Mouse (Mus musculus): ENCODE results near the gene Rpl7a. TPM values are rescaled to one million over a fixed set of nuclear protein-coding genes. Genes with fewer than 3 reads are reported as not detected.

Rpl7a gene
- polyA plus RNA-seq, 1 experiment from 2014 or later = 341 TPM

GRCm38 (mm10) chr2:26910994-26911765, 616 bp downstream of the Rpl7a start:
- peak overlapping the region; percentile 99 for H3K4me2 ChIP-seq (ENCODE audit: low read length)
- H3K9me3 ChIP-seq (ENCODE audit: control insufficient read depth, low read length) = no peaks in the 10 kb centered on the region
- H3K9ac ChIP-seq (ENCODE audit: low read depth, low read length) = peak overlapping the region; percentile 91
- no peaks in the 10 kb centered on the region for H3K27me3 ChIP-seq (replicated peaks; ENCODE audit: control insufficient read depth, insufficient read depth, low read length)
- peak overlapping the region; percentile 91 for H3K27ac ChIP-seq (ENCODE audit: low read depth, low read length)
- peaks cover 34% of the 10 kb centered on the region for H3K36me3 ChIP-seq (ENCODE audit: control insufficient read depth, insufficient read depth, low read length)
- 2% methylated on average over 36 of the region's 37 CpGs for WGBS
- peak overlapping the region; percentile 85 for H3K4me3 ChIP-seq (ENCODE audit: low read length)
- H3K4me1 ChIP-seq (ENCODE audit: control insufficient read depth, insufficient read depth, low read depth, low read length) = peaks cover 41% of the 10 kb centered on the region
- ATAC-seq = peak; percentile 38

- WGBS = 73% methylated on average over 5 of the region's 5 CpGs
- ATAC-seq = no peak
Observed at GRCm38 (mm10) chr2:26912253-26912770, 1.7 kb downstream of the Rpl7a start.

GRCm38 (mm10) chr2:26913416-26914147, 3.0 kb downstream of the Rpl7a start:
- no peak for ATAC-seq
- Histone ChIP-seq H3K27ac (ENCODE audit: low read depth, low read length) (no peak overlapping the region), H3K36me3 (ENCODE audit: control insufficient read depth, insufficient read depth, low read length) (peaks cover 28% of the 10 kb centered on the region), H3K4me2 (ENCODE audit: low read length) (no peak overlapping the region), H3K27me3 (replicated peaks; ENCODE audit: control insufficient read depth, insufficient read depth, low read length) (no peaks in the 10 kb centered on the region), H3K9ac (ENCODE audit: low read depth, low read length) (no peak overlapping the region), H3K4me3 (ENCODE audit: low read length) (no peak overlapping the region), H3K4me1 (ENCODE audit: control insufficient read depth, insufficient read depth, low read depth, low read length) (peaks cover 51% of the 10 kb centered on the region), H3K9me3 (ENCODE audit: control insufficient read depth, low read length) (no peaks in the 10 kb centered on the region)
- WGBS = 84% methylated on average over 17 of the region's 17 CpGs

More at GRCm38 (mm10) chr2:26912253-26912770, 1.7 kb downstream of the Rpl7a start:
- Histone ChIP-seq H3K27ac (ENCODE audit: low read depth, low read length) (no peak overlapping the region), H3K36me3 (ENCODE audit: control insufficient read depth, insufficient read depth, low read length) (peaks cover 29% of the 10 kb centered on the region), H3K4me1 (ENCODE audit: control insufficient read depth, insufficient read depth, low read depth, low read length) (peaks cover 46% of the 10 kb centered on the region), H3K4me3 (ENCODE audit: low read length) (peak overlapping the region; percentile 85), H3K27me3 (replicated peaks; ENCODE audit: control insufficient read depth, insufficient read depth, low read length) (no peaks in the 10 kb centered on the region), H3K9me3 (ENCODE audit: control insufficient read depth, low read length) (no peaks in the 10 kb centered on the region), H3K9ac (ENCODE audit: low read depth, low read length) (peak overlapping the region; percentile 91; the same call in 1 of the 2 replicates), H3K4me2 (ENCODE audit: low read length) (peak overlapping the region; percentile 99)

GRCm38 (mm10) chr2:26914148-26914941, 3.8 kb downstream of the Rpl7a start:
- peaks cover 43% of the 10 kb centered on the region for H3K4me1 ChIP-seq (ENCODE audit: control insufficient read depth, insufficient read depth, low read depth, low read length)
- H3K4me3 ChIP-seq (ENCODE audit: low read length) = no peak overlapping the region
- H3K9me3 ChIP-seq (ENCODE audit: control insufficient read depth, low read length) = no peaks in the 10 kb centered on the region
- no peak for ATAC-seq
- no peak overlapping the region for H3K9ac ChIP-seq (ENCODE audit: low read depth, low read length)
- no peaks in the 10 kb centered on the region for H3K27me3 ChIP-seq (replicated peaks; ENCODE audit: control insufficient read depth, insufficient read depth, low read length)
- no peak overlapping the region for H3K4me2 ChIP-seq (ENCODE audit: low read length)
- WGBS = 63% methylated on average over 8 of the region's 8 CpGs
- H3K27ac ChIP-seq (ENCODE audit: low read depth, low read length) = no peak overlapping the region
- H3K36me3 ChIP-seq (ENCODE audit: control insufficient read depth, insufficient read depth, low read length) = peaks cover 35% of the 10 kb centered on the region

- Histone ChIP-seq H3K36me3 (ENCODE audit: control insufficient read depth, insufficient read depth, low read length) (peaks cover 51% of the 10 kb centered on the region), H3K9ac (ENCODE audit: low read depth, low read length) (peak within 1 kb of the TSS; percentile 87), H3K27ac (ENCODE audit: low read depth, low read length) (peak within 1 kb of the TSS; percentile 81), H3K9me3 (ENCODE audit: control insufficient read depth, low read length) (no peaks in the 10 kb centered on the region), H3K4me2 (ENCODE audit: low read length) (peak within 1 kb of the TSS; percentile 86), H3K27me3 (replicated peaks; ENCODE audit: control insufficient read depth, insufficient read depth, low read length) (no peaks in the 10 kb centered on the region), H3K4me1 (ENCODE audit: control insufficient read depth, insufficient read depth, low read depth, low read length) (peaks cover 39% of the 10 kb centered on the region), H3K4me3 (ENCODE audit: low read length) (peak within 1 kb of the TSS; percentile 82)
- peak; percentile 83 for ATAC-seq
- WGBS = 1% methylated on average over 46 of the region's 47 CpGs
Observed at GRCm38 (mm10) chr2:26915927-26916728, 5.6 kb downstream of the Rpl7a start, which contains the start of the genes Surf2 and Surf1. Surf2 (plus strand) TSS chr2:26916367. Surf1 (minus strand) TSS chr2:26916530.

- peaks cover 35% of the 10 kb centered on the region for H3K4me1 ChIP-seq (ENCODE audit: control insufficient read depth, insufficient read depth, low read depth, low read length)
- no peaks in the 10 kb centered on the region for H3K9me3 ChIP-seq (ENCODE audit: control insufficient read depth, low read length)
- WGBS = 1% methylated on average over 13 of the region's 13 CpGs
- ATAC-seq = peak; percentile 21
- H3K36me3 ChIP-seq (ENCODE audit: control insufficient read depth, insufficient read depth, low read length) = peaks cover 55% of the 10 kb centered on the region
- H3K4me3 ChIP-seq (ENCODE audit: low read length) = peak overlapping the region; percentile 82
- peak overlapping the region; percentile 81 for H3K27ac ChIP-seq (ENCODE audit: low read depth, low read length)
- H3K9ac ChIP-seq (ENCODE audit: low read depth, low read length) = peak overlapping the region; percentile 87
- H3K27me3 ChIP-seq (replicated peaks; ENCODE audit: control insufficient read depth, insufficient read depth, low read length) = no peaks in the 10 kb centered on the region
- peak overlapping the region; percentile 86 for H3K4me2 ChIP-seq (ENCODE audit: low read length)
Observed at GRCm38 (mm10) chr2:26916738-26917137, 6.2 kb downstream of the Rpl7a start.

GRCm38 (mm10) chr2:26919684-26920083, 9.1 kb downstream of the Rpl7a start:
- 89% methylated on average over 3 of the region's 3 CpGs for WGBS
- H3K4me2 ChIP-seq (ENCODE audit: low read length) = no peak overlapping the region
- no peak overlapping the region for H3K4me3 ChIP-seq (ENCODE audit: low read length)
- H3K4me1 ChIP-seq (ENCODE audit: control insufficient read depth, insufficient read depth, low read depth, low read length) = peaks cover 24% of the 10 kb centered on the region
- H3K27me3 ChIP-seq (replicated peaks; ENCODE audit: control insufficient read depth, insufficient read depth, low read length) = no peaks in the 10 kb centered on the region
- no peak overlapping the region for H3K9ac ChIP-seq (ENCODE audit: low read depth, low read length)
- H3K36me3 ChIP-seq (ENCODE audit: control insufficient read depth, insufficient read depth, low read length) = peaks cover 53% of the 10 kb centered on the region
- ATAC-seq = no peak
- no peak overlapping the region for H3K27ac ChIP-seq (ENCODE audit: low read depth, low read length)
- no peaks in the 10 kb centered on the region for H3K9me3 ChIP-seq (ENCODE audit: control insufficient read depth, low read length)

GRCm38 (mm10) chr2:26920190-26920855, 9.8 kb downstream of the Rpl7a start:
- no peak overlapping the region for H3K9ac ChIP-seq (ENCODE audit: low read depth, low read length)
- H3K27me3 ChIP-seq (replicated peaks; ENCODE audit: control insufficient read depth, insufficient read depth, low read length) = no peaks in the 10 kb centered on the region
- ATAC-seq = no peak
- H3K4me1 ChIP-seq (ENCODE audit: control insufficient read depth, insufficient read depth, low read depth, low read length) = peaks cover 18% of the 10 kb centered on the region
- no peaks in the 10 kb centered on the region for H3K9me3 ChIP-seq (ENCODE audit: control insufficient read depth, low read length)
- no peak overlapping the region for H3K4me2 ChIP-seq (ENCODE audit: low read length)
- no peak overlapping the region for H3K4me3 ChIP-seq (ENCODE audit: low read length)
- H3K36me3 ChIP-seq (ENCODE audit: control insufficient read depth, insufficient read depth, low read length) = peaks cover 55% of the 10 kb centered on the region
- WGBS = 89% methylated on average over 6 of the region's 6 CpGs
- no peak overlapping the region for H3K27ac ChIP-seq (ENCODE audit: low read depth, low read length)
